Mouse (Mus musculus): ENCODE results near the gene Zbtb6.
A peak's percentile ranks its signal among the peaks of the same experiment; 100 is the strongest.

Zbtb6 gene

GRCm38 (mm10) chr2:37442611-37443591, at the start of gene Zbtb6, which contains the start of the genes Zbtb26 and Rabgap1:
Gene Zbtb6 (minus strand): TSS chr2:37443171.
Gene Zbtb26 (minus strand): TSS chr2:37443135.
Gene Rabgap1 (plus strand): TSS chr2:37443279.
- peak; percentile 87 for DNase-seq (ENCODE audit: low spot score)

GRCm38 (mm10) chr2:37488956-37489355, 46.0 kb upstream of the Zbtb6 start:
- DNase-seq (ENCODE audit: low spot score), result no peak

GRCm38 (mm10) chr2:37486408-37486807, 43.4 kb upstream of the Zbtb6 start:
- DNase-seq (ENCODE audit: low spot score), result no peak

- peak; percentile 9 for DNase-seq (ENCODE audit: low spot score)
These were observed 42.4 kb upstream of the Zbtb6 start for GRCm38 (mm10) chr2:37485370-37485769.

GRCm38 (mm10) chr2:37484165-37484564, 41.2 kb upstream of the Zbtb6 start:
- no peak for DNase-seq (ENCODE audit: low spot score)

GRCm38 (mm10) chr2:37480039-37480438, 37.1 kb upstream of the Zbtb6 start:
- DNase-seq (ENCODE audit: low spot score), result no peak

- DNase-seq (ENCODE audit: low spot score), result no peak
These were observed 36.6 kb upstream of the Zbtb6 start for GRCm38 (mm10) chr2:37479559-37479958.

GRCm38 (mm10) chr2:37466266-37466665, 23.3 kb upstream of the Zbtb6 start:
- DNase-seq (ENCODE audit: low spot score), result no peak

- no peak for DNase-seq (ENCODE audit: low spot score)
These were observed 17.7 kb upstream of the Zbtb6 start for GRCm38 (mm10) chr2:37460707-37461106.

GRCm38 (mm10) chr2:37452376-37452760, 9.4 kb upstream of the Zbtb6 start:
- DNase-seq (ENCODE audit: low spot score), result no peak

- peak; percentile 84 for DNase-seq (ENCODE audit: low spot score)
These were observed 8.8 kb upstream of the Zbtb6 start for GRCm38 (mm10) chr2:37451667-37452375.

GRCm38 (mm10) chr2:37431609-37432008, 11.4 kb downstream of the Zbtb6 start:
- no peak for DNase-seq (ENCODE audit: low spot score)

GRCm38 (mm10) chr2:37430593-37431464, 12.1 kb downstream of the Zbtb6 start:
- peak; percentile 84 for DNase-seq (ENCODE audit: low spot score)

GRCm38 (mm10) chr2:37423671-37424070, 19.3 kb downstream of the Zbtb6 start:
- DNase-seq (ENCODE audit: low spot score), result no peak

GRCm38 (mm10) chr2:37422306-37423304, 20.4 kb downstream of the Zbtb6 start, which contains the start of gene Rc3h2:
Gene Rc3h2 (minus strand): TSS chr2:37422903.
- DNase-seq (ENCODE audit: low spot score), result peak; percentile 94

- DNase-seq (ENCODE audit: low spot score), result no peak
These were observed 21.1 kb downstream of the Zbtb6 start for GRCm38 (mm10) chr2:37421903-37422302.

- DNase-seq (ENCODE audit: low spot score), result no peak
These were observed 47.4 kb downstream of the Zbtb6 start for GRCm38 (mm10) chr2:37395539-37395938.

GRCm38 (mm10) chr2:37382921-37383320, 60.0 kb downstream of the Zbtb6 start:
- no peak for DNase-seq (ENCODE audit: low spot score)

- peak; percentile 32 for DNase-seq (ENCODE audit: low spot score)
These were observed 62.8 kb downstream of the Zbtb6 start for GRCm38 (mm10) chr2:37380189-37380588.

- DNase-seq (ENCODE audit: low spot score), result no peak
These were observed 67.0 kb downstream of the Zbtb6 start for GRCm38 (mm10) chr2:37376018-37376417.
